Mouse (Mus musculus): ENCODE measurements around the gene Osgin1. TPM values are rescaled to one million over a fixed set of nuclear protein-coding genes. Genes with fewer than 3 reads are reported as not detected.

The Osgin1 gene
- polyA plus RNA-seq, 2 experiments = 17.0 to 18.8 TPM

DNA sequence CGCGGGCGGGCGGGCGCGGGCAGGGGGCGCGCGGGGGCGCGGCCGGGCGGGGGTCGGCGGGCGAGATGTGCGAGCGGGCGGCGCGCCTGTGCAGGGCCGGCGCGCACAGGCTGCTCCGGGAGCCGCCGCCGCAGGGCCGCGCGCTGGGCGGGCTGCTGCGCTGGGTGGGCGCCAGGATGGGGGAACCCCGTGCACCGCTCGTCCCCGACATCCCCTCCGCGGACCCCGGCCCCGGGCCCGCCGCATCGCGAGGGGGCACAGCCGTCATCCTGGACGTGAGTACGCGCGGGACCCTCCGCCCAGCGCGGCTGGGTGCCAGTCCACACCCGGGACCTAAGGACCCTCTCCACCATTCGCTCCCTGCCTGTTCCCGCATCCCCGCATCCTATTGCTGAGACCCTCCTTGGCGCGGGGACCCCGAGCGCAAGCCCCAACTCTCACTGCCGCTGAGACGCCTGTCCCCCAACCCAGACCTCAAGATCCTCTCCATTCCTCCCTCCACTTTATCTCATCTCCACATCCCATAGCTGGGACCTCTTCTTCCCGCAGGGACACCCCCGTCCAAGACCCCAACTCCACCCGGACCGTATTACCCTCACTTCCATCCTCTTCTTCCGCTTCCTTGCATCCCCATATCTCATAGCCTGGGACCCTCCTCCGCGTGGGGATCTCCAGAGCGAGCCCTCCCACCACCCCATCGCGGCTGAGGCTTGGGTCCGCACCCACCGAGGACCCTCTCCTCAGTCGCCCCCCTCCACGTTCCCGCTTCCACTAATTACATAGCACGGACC is 13.3 kb downstream of the Osgin1 start:
- Histone ChIP-seq H3K9me3 (ENCODE audit: control insufficient read depth, low read length) (no peaks in the 10 kb centered on the region), H3K9ac (replicated peaks) (no peak overlapping the region), H3K36me3 (replicated peaks; ENCODE audit: control insufficient read depth, insufficient read depth, low read depth) (no peaks in the 10 kb centered on the region; the same call in 1 of the 2 replicates), H3K4me2 (ENCODE audit: low read depth) (peak overlapping the region; percentile 48), H3K27ac (no peak overlapping the region), H3K4me3 (ENCODE audit: insufficient read depth in 1 of 2, low read depth in 2 of 2, low read length in 2 of 2) (peak overlapping the region in 1 of 2 experiments; percentile 25; a peak in 1 of 4 replicates), H3K4me1 (replicated peaks; ENCODE audit: control insufficient read depth in 2 of 2, insufficient read depth in 2 of 2, low read length in 1 of 2) (no peaks in the 10 kb centered on the region), H3K27me3 (ENCODE audit: control insufficient read depth, insufficient read depth, low read length) (peaks cover 31% of the 10 kb centered on the region)
- WGBS (ENCODE audit: insufficient replicate concordance) = 2% methylated on average over 53 of the region's 80 CpGs
- TF ChIP-seq CTCF (IDR thresholded peaks at IDR 0.05; ENCODE audit: low read depth) (no peak), EP300 (IDR thresholded peaks at IDR 0.05; ENCODE audit: low read depth) (no peak)
- DNase-seq (ENCODE audit: low read depth in 3 of 3, low spot score in 3 of 3) (no peak), ATAC-seq (ENCODE audit: insufficient read depth) (0 out of 2 replicates have a peak, but pooled peaks have one; percentile 11)

DNA sequence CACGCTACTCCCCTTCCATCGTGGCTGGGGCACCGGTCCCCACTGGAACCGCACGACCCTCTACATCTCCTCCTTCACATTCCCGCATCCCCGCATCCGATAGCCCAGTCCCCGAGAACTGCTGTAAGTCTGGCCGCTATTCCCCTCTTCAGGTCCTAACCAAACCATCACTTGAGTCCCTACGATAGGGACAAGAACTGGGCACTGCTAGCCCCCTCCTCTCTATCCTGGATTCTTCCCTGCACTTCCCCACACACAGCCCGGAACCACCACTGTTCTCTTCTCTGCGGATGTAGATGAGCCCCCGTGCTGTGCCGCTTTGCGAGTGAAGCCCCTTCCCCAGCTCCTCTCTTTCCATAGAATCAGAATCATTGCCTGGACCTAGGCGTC is 13.9 kb downstream of the Osgin1 start:
- Histone ChIP-seq H3K4me1 (replicated peaks; ENCODE audit: control insufficient read depth in 2 of 2, insufficient read depth in 2 of 2, low read length in 1 of 2) (no peaks in the 10 kb centered on the region), H3K36me3 (replicated peaks; ENCODE audit: control insufficient read depth, insufficient read depth, low read depth) (no peaks in the 10 kb centered on the region; the same call in 1 of the 2 replicates), H3K4me2 (ENCODE audit: low read depth) (no peak overlapping the region), H3K4me3 (ENCODE audit: insufficient read depth in 1 of 2, low read depth in 2 of 2, low read length in 2 of 2) (no peak overlapping the region), H3K27ac (no peak overlapping the region), H3K9ac (replicated peaks) (no peak overlapping the region), H3K9me3 (ENCODE audit: control insufficient read depth, low read length) (no peaks in the 10 kb centered on the region), H3K27me3 (ENCODE audit: control insufficient read depth, insufficient read depth, low read length) (peaks cover 31% of the 10 kb centered on the region)
- no peak for DNase-seq (ENCODE audit: low read depth in 3 of 3, low spot score in 3 of 3)
- no peak for ATAC-seq (ENCODE audit: insufficient read depth)
- no peak for TF ChIP-seq EP300 (IDR thresholded peaks at IDR 0.05; ENCODE audit: low read depth)
- TF ChIP-seq CTCF (IDR thresholded peaks at IDR 0.05; ENCODE audit: low read depth) = no peak
- 7% methylated on average over 17 of the region's 17 CpGs for WGBS (ENCODE audit: insufficient replicate concordance)

DNA sequence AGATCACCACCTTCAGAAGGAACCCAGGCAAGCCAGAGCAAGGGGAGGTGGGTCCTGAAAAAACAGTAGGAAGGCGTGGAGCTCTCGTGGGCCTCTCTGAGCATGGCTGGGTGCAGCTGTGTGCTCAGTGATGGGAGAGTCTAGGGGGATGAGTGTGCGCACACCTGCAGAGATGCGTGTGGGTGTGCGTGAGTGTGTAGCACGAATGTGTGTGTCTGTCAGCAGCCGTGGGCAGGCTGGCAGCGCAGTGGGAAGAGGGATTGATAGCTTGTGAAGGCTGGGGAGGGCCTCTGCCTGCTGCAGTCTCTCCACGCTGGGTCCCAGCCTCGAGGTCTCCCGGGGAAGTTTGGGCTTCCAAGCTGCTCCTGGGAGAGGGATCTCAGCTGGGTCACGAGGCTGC is 15.7 kb downstream of the Osgin1 start:
- WGBS (ENCODE audit: insufficient replicate concordance) = 58% methylated on average over 12 of the region's 12 CpGs
- ATAC-seq (ENCODE audit: insufficient read depth) = no peak
- H3K27me3 ChIP-seq (ENCODE audit: control insufficient read depth, insufficient read depth, low read length) = peaks cover 31% of the 10 kb centered on the region
- H3K4me2 ChIP-seq (ENCODE audit: low read depth) = no peak overlapping the region
- no peak overlapping the region for H3K4me3 ChIP-seq (ENCODE audit: insufficient read depth in 1 of 2, low read depth in 2 of 2, low read length in 2 of 2)
- H3K9ac ChIP-seq (replicated peaks) = no peak overlapping the region
- DNase-seq (ENCODE audit: low read depth in 3 of 3, low spot score in 3 of 3) = no peak
- H3K9me3 ChIP-seq (ENCODE audit: control insufficient read depth, low read length) = no peaks in the 10 kb centered on the region
- no peaks in the 10 kb centered on the region for H3K4me1 ChIP-seq (replicated peaks; ENCODE audit: control insufficient read depth in 2 of 2, insufficient read depth in 2 of 2, low read length in 1 of 2)
- no peak overlapping the region for H3K27ac ChIP-seq
- TF ChIP-seq EP300 (IDR thresholded peaks at IDR 0.05; ENCODE audit: low read depth) (no peak), CTCF (IDR thresholded peaks at IDR 0.05; ENCODE audit: low read depth) (no peak)
- no peaks in the 10 kb centered on the region for H3K36me3 ChIP-seq (replicated peaks; ENCODE audit: control insufficient read depth, insufficient read depth, low read depth)

DNA sequence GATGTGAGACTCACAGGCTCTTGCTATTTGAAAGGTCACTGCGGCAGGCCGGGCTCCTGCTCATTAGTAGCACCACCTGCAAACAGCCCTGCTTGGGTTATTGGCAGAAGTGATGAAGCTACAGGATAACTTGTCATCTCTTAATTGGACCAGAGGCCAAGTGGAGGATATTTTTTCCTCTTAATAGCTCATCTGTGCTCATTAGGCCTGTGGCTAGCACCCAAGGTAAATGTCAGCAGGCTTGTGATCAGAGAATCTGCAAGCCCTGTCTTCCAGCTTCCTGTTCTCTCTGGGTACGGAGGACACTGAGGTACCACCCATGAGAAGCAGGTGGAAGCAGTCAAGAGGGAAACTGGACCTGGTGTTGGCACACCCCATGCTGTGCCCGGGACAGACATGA is 17.2 kb downstream of the Osgin1 start:
- no peak for TF ChIP-seq CTCF (IDR thresholded peaks at IDR 0.05; ENCODE audit: low read depth)
- TF ChIP-seq EP300 (IDR thresholded peaks at IDR 0.05; ENCODE audit: low read depth) = no peak

DNA sequence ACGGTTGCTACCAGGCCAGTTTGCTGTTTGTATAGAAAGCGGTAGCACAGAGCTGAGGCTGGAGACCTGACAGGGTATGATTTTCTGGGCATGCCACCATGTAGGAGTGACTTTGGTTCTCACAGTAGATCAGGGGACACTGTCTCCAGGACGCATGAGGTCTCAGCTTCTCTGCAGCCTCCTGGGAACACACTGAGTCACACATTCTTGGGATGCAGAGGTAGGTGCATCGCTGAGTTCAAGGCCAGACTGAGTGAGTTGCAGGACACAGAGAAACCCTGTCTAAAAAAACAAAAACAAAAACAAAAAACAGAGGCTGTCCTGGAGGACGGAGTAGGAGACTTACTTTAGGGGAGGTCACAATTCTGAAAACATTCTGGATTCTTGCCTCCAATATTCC is 19.0 kb downstream of the Osgin1 start:
- 71% methylated on average over 5 of the region's 5 CpGs for WGBS (ENCODE audit: insufficient replicate concordance)

More for the DNA sequence above, 17.2 kb downstream of the Osgin1 start:
- Histone ChIP-seq H3K36me3 (replicated peaks; ENCODE audit: control insufficient read depth, insufficient read depth, low read depth) (no peaks in the 10 kb centered on the region), H3K4me1 (replicated peaks; ENCODE audit: control insufficient read depth in 2 of 2, insufficient read depth in 2 of 2, low read length in 1 of 2) (no peaks in the 10 kb centered on the region), H3K9me3 (ENCODE audit: control insufficient read depth, low read length) (no peaks in the 10 kb centered on the region), H3K27me3 (ENCODE audit: control insufficient read depth, insufficient read depth, low read length) (peaks cover 27% of the 10 kb centered on the region), H3K4me3 (ENCODE audit: insufficient read depth in 1 of 2, low read depth in 2 of 2, low read length in 2 of 2) (no peak overlapping the region), H3K27ac (no peak overlapping the region), H3K9ac (replicated peaks) (no peak overlapping the region), H3K4me2 (ENCODE audit: low read depth) (no peak overlapping the region)
- no peak for ATAC-seq (ENCODE audit: insufficient read depth)
- 66% methylated on average over 4 of the region's 4 CpGs for WGBS (ENCODE audit: insufficient replicate concordance)
- no peak for DNase-seq (ENCODE audit: low read depth in 3 of 3, low spot score in 3 of 3)

More for the DNA sequence above, 19.0 kb downstream of the Osgin1 start:
- Histone ChIP-seq H3K27me3 (ENCODE audit: control insufficient read depth, insufficient read depth, low read length) (peaks cover 10% of the 10 kb centered on the region), H3K4me2 (ENCODE audit: low read depth) (no peak overlapping the region), H3K9ac (replicated peaks) (no peak overlapping the region), H3K4me1 (replicated peaks; ENCODE audit: control insufficient read depth in 2 of 2, insufficient read depth in 2 of 2, low read length in 1 of 2) (no peaks in the 10 kb centered on the region), H3K36me3 (replicated peaks; ENCODE audit: control insufficient read depth, insufficient read depth, low read depth) (no peaks in the 10 kb centered on the region), H3K4me3 (ENCODE audit: insufficient read depth in 1 of 2, low read depth in 2 of 2, low read length in 2 of 2) (no peak overlapping the region), H3K9me3 (ENCODE audit: control insufficient read depth, low read length) (no peaks in the 10 kb centered on the region), H3K27ac (no peak overlapping the region)
- ATAC-seq (ENCODE audit: insufficient read depth) (no peak), DNase-seq (ENCODE audit: low read depth in 3 of 3, low spot score in 3 of 3) (no peak)
- no peak for TF ChIP-seq EP300 (IDR thresholded peaks at IDR 0.05; ENCODE audit: low read depth)
- TF ChIP-seq CTCF (IDR thresholded peaks at IDR 0.05; ENCODE audit: low read depth) = no peak

Data from liver, embryonic 14.5 days (tissue).